Mouse (Mus musculus) hindbrain, embryonic 15.5 days (tissue): ENCODE data around the gene Trnp1. TPM values are rescaled to one million over a fixed set of nuclear protein-coding genes. Genes with fewer than 3 reads are reported as not detected.

ENCODE experiments used
- ATAC-seq: fragments of 200-750 bp; cut with Nextera tagmentation; 2 replicates; pipeline ENCODE4 v1.8.0; 2017; ENCODE audit warnings: low read depth, moderate number of reproducible peaks, moderate TSS enrichment; ENCODE audit not compliant: low FRiP score
- H3K27ac ChIP-seq: fragments of 300-500 bp; sonication (generic); replicated peaks from 2 replicates; pipeline ENCODE4 v1.5.1; 2015; ENCODE audit warnings: mild to moderate bottlenecking, inconsistent platforms
- H3K27me3 ChIP-seq: fragments of 300-500 bp; sonication (generic); 2 replicates; pipeline ENCODE4 v1.6.1; 2015; ENCODE audit warnings: control low read depth, inconsistent platforms
- H3K36me3 ChIP-seq: fragments of 300-500 bp; sonication (generic); 2 replicates; pipeline ENCODE4 v1.6.1; 2015; ENCODE audit warnings: control low read depth, inconsistent platforms
- H3K4me1 ChIP-seq: fragments of 300-500 bp; sonication (generic); replicated peaks from 2 replicates; pipeline ENCODE4 v1.6.1; 2015; ENCODE audit warnings: control low read depth, inconsistent platforms
- H3K4me2 ChIP-seq: fragments of 300-500 bp; sonication (generic); 2 replicates; pipeline ENCODE4 v1.6.1; 2015; ENCODE audit warnings: moderate library complexity, mild to moderate bottlenecking, inconsistent platforms
- H3K4me3 ChIP-seq: fragments of 300-500 bp; sonication (generic); 2 replicates; pipeline ENCODE4 v1.5.1; 2015; ENCODE audit warnings: mild to moderate bottlenecking, inconsistent platforms
- H3K9ac ChIP-seq: fragments of 300-500 bp; sonication (generic); 2 replicates; pipeline ENCODE4 v1.6.1; 2015; ENCODE audit warnings: inconsistent platforms
- H3K9me3 ChIP-seq: fragments of 300-500 bp; sonication (generic); 2 replicates; pipeline ENCODE4 v1.6.1; 2016; ENCODE audit warnings: control low read depth, inconsistent platforms
- WGBS: fragments of 180-500 bp; shearing (Covaris S2); methylation state at CpG from one replicate; pipeline ENCODE4 v1.1.7; 2015; 5-methylcytosine and 5-hydroxymethylcytosine counted together
- polyA plus RNA-seq: library from polyadenylated mRNA; unstranded; fragments of >200 nt; fragmentation: Nextera tagmentation; extraction: Ambion mirVana; gene quantifications from 2 replicates; pipeline ENCODE4 v1.2.1, GENCODE M21; 2015

Gene Trnp1
- polyA plus RNA-seq, 1 experiment from 2014 or later = 10.8 TPM

DNA sequence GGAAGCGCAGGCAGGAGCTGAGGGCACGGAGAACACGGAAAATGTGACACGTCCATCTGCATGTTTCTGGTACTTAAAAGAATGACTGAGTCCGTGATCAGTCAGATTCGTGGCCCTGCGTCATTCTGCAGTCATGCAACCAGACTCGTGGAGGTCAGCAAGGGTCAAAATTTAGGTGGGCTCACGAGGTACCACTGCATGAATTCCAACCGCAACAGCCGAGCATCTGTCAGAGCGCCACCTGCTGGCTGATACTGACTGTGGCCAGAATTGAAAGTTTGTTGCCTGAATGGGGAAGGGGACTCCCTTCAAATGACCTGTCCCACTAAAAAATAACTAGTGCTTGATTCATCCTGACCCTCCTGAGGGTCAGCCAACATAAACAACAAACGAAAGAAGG, 48.6 kb downstream of the Trnp1 start:
- Histone ChIP-seq H3K4me1 (0 out of 2 replicates have a peak, but pooled peaks cover 7% of the 10 kb centered on the region), H3K27ac (no peak overlapping the region), H3K36me3 (no peaks in the 10 kb centered on the region), H3K27me3 (no peaks in the 10 kb centered on the region), H3K4me2 (peak overlapping the region; percentile 36), H3K9ac (no peak overlapping the region), H3K4me3 (no peak overlapping the region), H3K9me3 (no peaks in the 10 kb centered on the region)
- WGBS = 17% methylated on average over 13 of the region's 13 CpGs
- ATAC-seq = no peak

DNA sequence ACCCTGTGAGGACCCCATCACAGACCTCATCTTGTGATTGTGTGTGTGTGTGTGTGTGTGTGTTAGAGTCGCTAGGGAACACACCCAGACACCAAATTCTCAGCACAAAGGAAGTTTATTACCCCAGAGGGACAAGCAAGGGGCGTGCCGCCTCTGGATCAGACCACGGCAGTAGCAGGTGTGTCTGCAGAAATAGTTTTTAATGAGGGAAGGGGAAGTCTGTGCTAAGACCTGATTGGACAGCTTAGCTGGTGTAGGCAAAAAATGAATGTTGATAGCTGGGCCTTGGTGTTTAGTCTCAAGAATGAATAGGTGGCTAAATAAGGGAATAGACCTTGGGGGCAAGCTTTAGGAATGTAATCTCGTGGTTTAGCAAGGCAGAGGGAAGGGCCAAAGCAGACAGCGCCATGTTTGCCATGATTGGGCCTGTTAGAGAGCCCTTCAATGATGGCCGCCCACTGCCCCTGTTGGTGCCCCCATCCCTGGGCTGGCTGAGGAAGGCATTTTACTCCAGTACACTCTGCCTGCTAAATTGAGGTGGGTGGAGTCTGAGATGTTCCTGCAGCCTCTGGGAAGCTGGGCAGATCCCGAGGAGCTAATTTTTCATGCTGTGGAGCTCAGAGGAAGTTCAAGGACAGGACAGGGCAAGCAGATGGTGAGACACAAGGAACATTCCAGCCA, 49.5 kb downstream of the Trnp1 start:
- Histone ChIP-seq H3K4me1 (0 out of 2 replicates have a peak, but pooled peaks cover 7% of the 10 kb centered on the region), H3K9me3 (no peaks in the 10 kb centered on the region), H3K27ac (no peak overlapping the region), H3K36me3 (no peaks in the 10 kb centered on the region), H3K4me3 (no peak overlapping the region), H3K4me2 (no peak overlapping the region), H3K27me3 (no peaks in the 10 kb centered on the region), H3K9ac (no peak overlapping the region)
- ATAC-seq = no peak
- WGBS = 62% methylated on average over 8 of the region's 8 CpGs

GRCm38 (mm10) chr4:133447967-133448366, 50.4 kb downstream of the Trnp1 start:
- Histone ChIP-seq H3K9me3 (no peaks in the 10 kb centered on the region), H3K4me2 (no peak overlapping the region), H3K27ac (no peak overlapping the region), H3K4me3 (no peak overlapping the region), H3K4me1 (peaks cover 7% of the 10 kb centered on the region; the same call in 1 of the 2 replicates), H3K36me3 (no peaks in the 10 kb centered on the region), H3K9ac (no peak overlapping the region), H3K27me3 (no peaks in the 10 kb centered on the region)
- WGBS = 74% methylated on average over 11 of the region's 11 CpGs
- no peak for ATAC-seq

- peaks cover 7% of the 10 kb centered on the region; the same call in 1 of the 2 replicates for H3K4me1 ChIP-seq
- H3K9ac ChIP-seq = no peak overlapping the region
- H3K27me3 ChIP-seq = no peaks in the 10 kb centered on the region
- no peaks in the 10 kb centered on the region for H3K36me3 ChIP-seq
- WGBS = 55% methylated on average over 5 of the region's 5 CpGs
- H3K4me3 ChIP-seq = no peak overlapping the region
- no peak overlapping the region for H3K4me2 ChIP-seq
- ATAC-seq = no peak
- H3K9me3 ChIP-seq = no peaks in the 10 kb centered on the region
- no peak overlapping the region for H3K27ac ChIP-seq
Measured at GRCm38 (mm10) chr4:133447366-133447765, 51.0 kb downstream of the Trnp1 start.

DNA sequence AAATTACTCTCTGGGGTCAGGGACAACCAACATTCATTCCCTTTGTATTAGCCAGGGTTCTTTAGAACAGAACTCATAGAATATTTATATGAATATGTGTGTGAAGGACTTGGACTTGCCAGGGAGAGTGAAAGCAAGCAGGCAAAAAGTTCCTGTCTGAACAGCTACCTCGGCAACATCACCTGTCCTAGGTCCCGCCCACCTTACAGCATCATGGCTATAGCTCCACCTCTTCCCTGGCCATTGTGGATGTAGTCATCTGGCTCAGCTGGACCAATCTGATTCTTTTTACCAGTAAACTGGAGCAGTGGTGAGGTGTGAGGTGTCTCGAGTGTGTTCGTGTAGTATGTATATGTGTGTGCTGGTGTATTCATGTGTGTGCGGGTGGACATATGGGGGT, 52.6 kb downstream of the Trnp1 start:
- Histone ChIP-seq H3K9me3 (no peaks in the 10 kb centered on the region), H3K27ac (no peak overlapping the region), H3K9ac (no peak overlapping the region), H3K27me3 (no peaks in the 10 kb centered on the region), H3K4me2 (no peak overlapping the region), H3K4me3 (no peak overlapping the region), H3K36me3 (no peaks in the 10 kb centered on the region), H3K4me1 (peaks cover 13% of the 10 kb centered on the region; the same call in 1 of the 2 replicates)
- ATAC-seq = no peak
- 92% methylated on average over 5 of the region's 5 CpGs for WGBS

- Histone ChIP-seq H3K9ac (no peak overlapping the region), H3K27ac (peak overlapping the region; percentile 65), H3K4me3 (no peak overlapping the region), H3K36me3 (no peaks in the 10 kb centered on the region), H3K4me1 (peaks cover 20% of the 10 kb centered on the region), H3K27me3 (no peaks in the 10 kb centered on the region), H3K9me3 (no peaks in the 10 kb centered on the region), H3K4me2 (no peak overlapping the region)
- peak; percentile 82 for ATAC-seq
- WGBS = 38% methylated on average over 5 of the region's 5 CpGs
Measured at GRCm38 (mm10) chr4:133443085-133443484, 55.3 kb downstream of the Trnp1 start.

GRCm38 (mm10) chr4:133442194-133442593, 56.2 kb downstream of the Trnp1 start:
- 29% methylated on average over 3 of the region's 3 CpGs for WGBS
- H3K4me1 ChIP-seq = peaks cover 20% of the 10 kb centered on the region
- no peaks in the 10 kb centered on the region for H3K9me3 ChIP-seq
- no peak overlapping the region for H3K9ac ChIP-seq
- H3K4me3 ChIP-seq = no peak overlapping the region
- no peak overlapping the region for H3K4me2 ChIP-seq
- no peak for ATAC-seq
- no peaks in the 10 kb centered on the region for H3K27me3 ChIP-seq
- 0 out of 2 replicates have a peak overlapping the region, but pooled peaks have one; percentile 5 for H3K27ac ChIP-seq
- H3K36me3 ChIP-seq = no peaks in the 10 kb centered on the region

Other genes starting within 250 kb of the Trnp1 start
- gene Sytl1, start 235.4 kb downstream of the Trnp1 start, polyA plus RNA-seq = 0.32 and 0.35 TPM in 2 replicates
- 109 and 121 TPM in 2 replicates for gene Tmem222, start 220.8 kb downstream of the Trnp1 start, polyA plus RNA-seq
- gene Wdtc1, start 145.1 kb downstream of the Trnp1 start, polyA plus RNA-seq = 22.7 and 24.0 TPM in 2 replicates
- 8.1 and 10.1 TPM in 2 replicates for gene Slc9a1, start 128.8 kb downstream of the Trnp1 start, polyA plus RNA-seq
- 0.49 and 0.58 TPM in 2 replicates for gene Tent5b, start 18.4 kb downstream of the Trnp1 start, polyA plus RNA-seq
- 0.39 and 0.74 TPM in 2 replicates for gene Kdf1, start 20.4 kb upstream of the Trnp1 start, polyA plus RNA-seq
- 253 and 272 TPM in 2 replicates for gene Nudc, start 47.4 kb upstream of the Trnp1 start, polyA plus RNA-seq
- gene Nr0b2, start 54.8 kb upstream of the Trnp1 start, polyA plus RNA-seq = not detected in 2 replicates
- gene Gpatch3, start 76.2 kb upstream of the Trnp1 start, polyA plus RNA-seq = 7.1 and 8.6 TPM in 2 replicates
- gene Gpn2, start 85.8 kb upstream of the Trnp1 start, polyA plus RNA-seq = 17.6 and 19.7 TPM in 2 replicates
- gene Sfn, start 103.6 kb upstream of the Trnp1 start, polyA plus RNA-seq = 2.2 TPM in 2 replicates
- 12.0 and 15.8 TPM in 2 replicates for gene Zdhhc18, start 151.6 kb upstream of the Trnp1 start, polyA plus RNA-seq
- 14.2 and 14.9 TPM in 2 replicates for gene Pigv, start 174.1 kb upstream of the Trnp1 start, polyA plus RNA-seq